8 mouse cellular contexts compared by ENCODE assay signal in the genomic region with DNA sequence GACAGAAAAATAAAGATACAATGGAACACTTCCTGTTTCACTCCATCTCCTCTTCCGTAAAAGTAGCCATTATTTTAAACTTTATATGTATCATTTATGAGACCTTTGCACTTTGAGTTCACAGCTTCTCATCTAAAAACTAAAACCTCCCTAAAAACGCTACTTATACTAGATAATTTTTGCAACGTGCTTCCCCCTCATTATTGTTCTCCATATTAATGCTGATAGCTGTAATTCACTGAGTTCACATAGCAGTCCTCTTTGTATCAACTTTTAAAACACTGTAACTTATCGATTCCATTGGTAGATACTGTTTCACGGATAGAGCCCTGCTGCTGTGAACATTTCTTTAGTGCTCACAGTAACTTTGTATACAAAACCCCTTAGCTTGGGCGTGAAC. TPM values are rescaled to one million over a fixed set of nuclear protein-coding genes. Genes with fewer than 3 reads are reported as not detected.
DNase-seq lines count a peak whose midpoint lies in the region; ATAC-seq and TF ChIP-seq lines count a peak whose summit lies in the region.

No protein-coding gene starts in this region.

- H3K36me3 ChIP-seq in heart, embryonic 14.5 days (ENCODE audit: control insufficient read depth, insufficient read depth, low read length) = no peaks in the 10 kb centered on the region
- peaks cover 6% of the 10 kb centered on the region for H3K36me3 ChIP-seq in G1E (replicated peaks)
- no peaks in the 10 kb centered on the region for H3K36me3 ChIP-seq in hindbrain, embryonic 11.5 days (ENCODE audit: control insufficient read depth, insufficient read depth, low read length)
- H3K36me3 ChIP-seq in midbrain, embryonic 11.5 days (ENCODE audit: control insufficient read depth, insufficient read depth, low read length) = no peaks in the 10 kb centered on the region

- peak overlapping the region; percentile 85 for H3K4me2 ChIP-seq in heart, embryonic 14.5 days (ENCODE audit: low read length)
- peak overlapping the region; percentile 51 for H3K4me2 ChIP-seq in hindbrain, embryonic 11.5 days (replicated peaks; ENCODE audit: low read depth, low read length)
- peak overlapping the region; percentile 61 for H3K4me2 ChIP-seq in midbrain, embryonic 11.5 days

- no peaks in the 10 kb centered on the region for H3K27me3 ChIP-seq in heart, embryonic 14.5 days (ENCODE audit: control insufficient read depth, insufficient read depth, low read length)
- H3K27me3 ChIP-seq in G1E (ENCODE audit: insufficient read depth, low read length) = no peaks in the 10 kb centered on the region
- H3K27me3 ChIP-seq in hindbrain, embryonic 11.5 days (ENCODE audit: control insufficient read depth, insufficient read depth, low read length) = no peaks in the 10 kb centered on the region
- H3K27me3 ChIP-seq in midbrain, embryonic 11.5 days (ENCODE audit: control insufficient read depth, insufficient read depth, low read length) = no peaks in the 10 kb centered on the region

- H3K4me3 ChIP-seq in heart, embryonic 14.5 days (ENCODE audit: control insufficient read depth in 1 of 2, insufficient read depth in 1 of 2, low read depth in 1 of 2, low read length in 2 of 2) = peak overlapping the region; percentile 99 to 100
- H3K4me3 ChIP-seq in G1E (ENCODE audit: low read depth, low read length) = peak overlapping the region; percentile 89
- H3K4me3 ChIP-seq in hindbrain, embryonic 11.5 days (ENCODE audit: low read depth, low read length) = peak overlapping the region; percentile 99
- peak overlapping the region; percentile 95 for H3K4me3 ChIP-seq in midbrain, embryonic 11.5 days (ENCODE audit: low read depth, low read length)

- DNase-seq in heart, adult 9 months (ENCODE audit: low spot score in 2 of 2) = no peak
- no peak for DNase-seq in G1E (ENCODE audit: low spot score)
- no peak for DNase-seq in hindbrain, embryonic 11.5 days (ENCODE audit: low spot score)
- DNase-seq in midbrain, embryonic 11.5 days (ENCODE audit: low spot score, missing footprints) = no peak
- no peak for DNase-seq in cerebellum, adult 18-20 months
- no peak for DNase-seq in frontal cortex, postnatal 25 days (ENCODE audit: low spot score in 2 of 2)
- DNase-seq in MN1 (ENCODE audit: low spot score) = no peak

- TF ChIP-seq CTCF in G1E (IDR thresholded peaks at IDR 0.05; ENCODE audit: low read depth, low read length) = no peak

- peaks cover 0 to 22% of the 10 kb centered on the region in 2 experiments; a peak in 2 of 4 replicates for H3K4me1 ChIP-seq in heart, embryonic 14.5 days (ENCODE audit: control insufficient read depth in 2 of 2, insufficient read depth in 2 of 2, low read length in 2 of 2)
- peaks cover 21% of the 10 kb centered on the region for H3K4me1 ChIP-seq in G1E (ENCODE audit: insufficient read depth, low read depth, low read length)
- peaks cover 2% of the 10 kb centered on the region for H3K4me1 ChIP-seq in hindbrain, embryonic 11.5 days (replicated peaks; ENCODE audit: control insufficient read depth, insufficient read depth, low read length)
- H3K4me1 ChIP-seq in midbrain, embryonic 11.5 days (ENCODE audit: control insufficient read depth, insufficient read depth, low read length) = peaks cover 12% of the 10 kb centered on the region

- H3K27ac ChIP-seq in heart, embryonic 14.5 days (replicated peaks in 1 of 2; ENCODE audit: control insufficient read depth in 1 of 2, insufficient read depth in 1 of 2, low read depth in 2 of 2, low read length in 2 of 2) = peak overlapping the region; percentile 97 to 99
- H3K27ac ChIP-seq in hindbrain, embryonic 11.5 days (ENCODE audit: low read depth, low read length) = peak overlapping the region; percentile 99
- H3K27ac ChIP-seq in midbrain, embryonic 11.5 days (ENCODE audit: low read depth, low read length) = peak overlapping the region; percentile 99

- ATAC-seq in heart, embryonic 14.5 days (ENCODE audit: insufficient number of reproducible peaks, insufficient read depth, low FRiP score, low read depth) = no peak
- no peak for ATAC-seq in G1E (ENCODE audit: extremely low read depth, insufficient number of reproducible peaks, low FRiP score, poor library complexity, severe bottlenecking)
- no peak for ATAC-seq in hindbrain, embryonic 11.5 days (ENCODE audit: low FRiP score)
- no peak for ATAC-seq in midbrain, embryonic 11.5 days (ENCODE audit: low FRiP score)

- H3K9me3 ChIP-seq in heart, embryonic 14.5 days (ENCODE audit: control insufficient read depth, low read length) = no peaks in the 10 kb centered on the region
- no peaks in the 10 kb centered on the region for H3K9me3 ChIP-seq in G1E (replicated peaks)
- H3K9me3 ChIP-seq in hindbrain, embryonic 11.5 days (ENCODE audit: control insufficient read depth, low read length) = no peaks in the 10 kb centered on the region
- H3K9me3 ChIP-seq in midbrain, embryonic 11.5 days (ENCODE audit: control insufficient read depth, low read length) = no peaks in the 10 kb centered on the region

- WGBS in heart, embryonic 14.5 days = 7% methylated on average over 6 of the region's 6 CpGs
- WGBS in hindbrain, embryonic 11.5 days = 19% methylated on average over 6 of the region's 6 CpGs
- WGBS in midbrain, embryonic 11.5 days = 19% methylated on average over 6 of the region's 6 CpGs

- H3K9ac ChIP-seq in heart, embryonic 14.5 days (ENCODE audit: low read length) = peak overlapping the region; percentile 100
- peak overlapping the region; percentile 96 for H3K9ac ChIP-seq in hindbrain, embryonic 11.5 days (ENCODE audit: low read depth, low read length)
- peak overlapping the region; percentile 77 for H3K9ac ChIP-seq in midbrain, embryonic 11.5 days (ENCODE audit: low read length)

RNA-seq across cellular contexts. Expression of a gene that starts 1.1 kb away (rescaled TPM):
- 265 and 268 TPM in 2 replicates for polyA plus RNA-seq in heart, embryonic 14.5 days (2014; fragmentation: Nextera tagmentation; extraction: Ambion mirVana)
- total RNA-seq in G1E (2014; fragmentation: Nextera tagmentation) (230 and 241 TPM in 2 replicates), G1E (2017) (310 and 352 TPM in 2 replicates)
- polyA plus RNA-seq in G1E (2012) = 11.4 and 12.9 TPM in 2 replicates
- polyA plus RNA-seq in hindbrain, embryonic 11.5 days (2014; fragmentation: Nextera tagmentation; extraction: Ambion mirVana) = 290 and 317 TPM in 2 replicates
- 299 and 345 TPM in 2 replicates for polyA plus RNA-seq in midbrain, embryonic 11.5 days (2014; fragmentation: Nextera tagmentation; extraction: Ambion mirVana)

Comparison
In these comparisons a context has a peak if more than half of its experiments do, and no peak if none do; other contexts are left out.
1. RNA of a gene that starts 1.1 kb away (polyA plus RNA-seq): 299 to 345 TPM in midbrain, embryonic 11.5 days, 290 to 317 TPM in hindbrain, embryonic 11.5 days and 265 to 268 TPM in heart, embryonic 14.5 days; 11.4 to 12.9 TPM in G1E; every median in the first group is over 10 times any median in the second.
2. Peak in every context shown above with its lines, with median percentiles within 50 percentile points of each other: H3K27ac ChIP-seq, H3K4me2 ChIP-seq, H3K4me3 ChIP-seq and H3K9ac ChIP-seq.